Mouse (Mus musculus) stomach, embryonic 15.5 days (tissue): ENCODE measurements around the gene Fn3k. TPM values are rescaled to one million over a fixed set of nuclear protein-coding genes. Genes with fewer than 3 reads are reported as not detected.
A peak's percentile ranks its signal among the peaks of the same experiment; 100 is the strongest.

Source experiments
- ATAC-seq: fragments of 200-750 bp; cut with Nextera tagmentation; 2 replicates; pipeline ENCODE4 v1.8.0; 2017; ENCODE audit warnings: low read depth, moderate number of reproducible peaks, moderate TSS enrichment; ENCODE audit not compliant: insufficient read depth, low FRiP score
- H3K27ac ChIP-seq: fragments of 300-500 bp; sonication (generic); 2 replicates; pipeline ENCODE4 v1.5.1; 2015; ENCODE audit warnings: mild to moderate bottlenecking, inconsistent platforms
- H3K27me3 ChIP-seq: fragments of 300-500 bp; sonication (generic); replicated peaks from 2 replicates; pipeline ENCODE4 v1.6.1; 2015; ENCODE audit warnings: inconsistent platforms
- H3K36me3 ChIP-seq: fragments of 300-500 bp; sonication (generic); 2 replicates; pipeline ENCODE4 v1.6.1; 2015; ENCODE audit warnings: inconsistent platforms
- H3K4me1 ChIP-seq: fragments of 300-500 bp; sonication (generic); 2 replicates; pipeline ENCODE4 v1.6.1; 2015; ENCODE audit warnings: inconsistent platforms
- H3K4me2 ChIP-seq: fragments of 300-500 bp; sonication (generic); 2 replicates; pipeline ENCODE4 v1.6.1; 2015; ENCODE audit warnings: mild to moderate bottlenecking, inconsistent platforms
- H3K4me3 ChIP-seq: fragments of 300-500 bp; sonication (generic); replicated peaks from 2 replicates; pipeline ENCODE4 v1.5.1; 2015; ENCODE audit warnings: inconsistent platforms
- H3K9ac ChIP-seq: fragments of 300-500 bp; sonication (generic); 2 replicates; pipeline ENCODE4 v1.6.1; 2015; ENCODE audit warnings: inconsistent platforms
- H3K9me3 ChIP-seq: fragments of 300-500 bp; sonication (generic); 2 replicates; pipeline ENCODE4 v1.6.1; 2016; ENCODE audit warnings: inconsistent platforms
- WGBS: fragments of 180-500 bp; shearing (Covaris S2); methylation state at CpG from one replicate; pipeline ENCODE4 v1.1.7; 2015; 5-methylcytosine and 5-hydroxymethylcytosine counted together
- microRNA-seq: library from miRNA; unstranded; fragments of <30 nt; microRNA quantifications from one replicate; pipeline ENCODE4, GENCODE M21; 2016
- polyA plus RNA-seq: library from polyadenylated mRNA; unstranded; fragments of >200 nt; fragmentation: Nextera tagmentation; extraction: Ambion mirVana; gene quantifications from 2 replicates; pipeline ENCODE4 v1.2.1, GENCODE M21; 2015

Fn3k gene
- polyA plus RNA-seq, 1 experiment from 2014 or later = 3.6 TPM

GRCm38 (mm10) chr11:121474831-121475230 lies 40.1 kb downstream of the Fn3k start:
- H3K4me3 ChIP-seq = no peak overlapping the region
- H3K4me2 ChIP-seq = no peak overlapping the region
- H3K27me3 ChIP-seq = no peaks in the 10 kb centered on the region
- ATAC-seq = no peak
- WGBS = 79% methylated on average over 3 of the region's 3 CpGs
- no peak overlapping the region for H3K9ac ChIP-seq
- H3K27ac ChIP-seq = no peak overlapping the region
- H3K4me1 ChIP-seq = no peaks in the 10 kb centered on the region
- peaks cover 11% of the 10 kb centered on the region; the same call in 1 of the 2 replicates for H3K36me3 ChIP-seq
- no peaks in the 10 kb centered on the region for H3K9me3 ChIP-seq

GRCm38 (mm10) chr11:121475699-121476415 lies 41.1 kb downstream of the Fn3k start:
- Histone ChIP-seq H3K4me1 (no peaks in the 10 kb centered on the region), H3K4me2 (no peak overlapping the region), H3K36me3 (peaks cover 11% of the 10 kb centered on the region; the same call in 1 of the 2 replicates), H3K27ac (no peak overlapping the region), H3K9me3 (no peaks in the 10 kb centered on the region), H3K27me3 (no peaks in the 10 kb centered on the region), H3K4me3 (no peak overlapping the region), H3K9ac (no peak overlapping the region)
- no peak for ATAC-seq
- WGBS = 32% methylated on average over 9 of the region's 9 CpGs

- Histone ChIP-seq H3K9me3 (no peaks in the 10 kb centered on the region), H3K27ac (peak overlapping the region; percentile 63), H3K4me3 (no peak overlapping the region), H3K9ac (no peak overlapping the region), H3K4me2 (no peak overlapping the region), H3K4me1 (no peaks in the 10 kb centered on the region), H3K27me3 (no peaks in the 10 kb centered on the region), H3K36me3 (peaks cover 11% of the 10 kb centered on the region; the same call in 1 of the 2 replicates)
- ATAC-seq = no peak
- WGBS = 82% methylated on average over 15 of the region's 15 CpGs
Observed at GRCm38 (mm10) chr11:121479476-121480203, 44.9 kb downstream of the Fn3k start.

- no peak for ATAC-seq
- H3K27ac ChIP-seq = no peak overlapping the region
Observed at GRCm38 (mm10) chr11:121481129-121481528, 46.4 kb downstream of the Fn3k start.

GRCm38 (mm10) chr11:121485882-121486281 lies 51.2 kb downstream of the Fn3k start:
- Histone ChIP-seq H3K27ac (peak overlapping the region; percentile 35; the same call in 1 of the 2 replicates), H3K36me3 (no peaks in the 10 kb centered on the region), H3K4me1 (no peaks in the 10 kb centered on the region), H3K9ac (no peak overlapping the region), H3K4me2 (no peak overlapping the region), H3K4me3 (no peak overlapping the region), H3K27me3 (no peaks in the 10 kb centered on the region), H3K9me3 (no peaks in the 10 kb centered on the region)
- WGBS = 69% methylated on average over 9 of the region's 9 CpGs
- ATAC-seq = no peak

More at GRCm38 (mm10) chr11:121481129-121481528, 46.4 kb downstream of the Fn3k start:
- Histone ChIP-seq H3K27me3 (no peaks in the 10 kb centered on the region), H3K4me1 (no peaks in the 10 kb centered on the region), H3K36me3 (peaks cover 9% of the 10 kb centered on the region; the same call in 1 of the 2 replicates), H3K9ac (no peak overlapping the region), H3K4me3 (no peak overlapping the region), H3K9me3 (no peaks in the 10 kb centered on the region), H3K4me2 (no peak overlapping the region)
- WGBS = 72% methylated on average over 2 of the region's 2 CpGs

GRCm38 (mm10) chr11:121490651-121491050 lies 55.9 kb downstream of the Fn3k start:
- Histone ChIP-seq H3K27me3 (no peaks in the 10 kb centered on the region), H3K36me3 (peaks cover 3% of the 10 kb centered on the region; the same call in 1 of the 2 replicates), H3K4me3 (no peak overlapping the region), H3K4me1 (no peaks in the 10 kb centered on the region), H3K4me2 (no peak overlapping the region), H3K9ac (no peak overlapping the region), H3K27ac (no peak overlapping the region), H3K9me3 (no peaks in the 10 kb centered on the region)
- ATAC-seq = no peak

Small RNAs within 50 kb of the gene (microRNA-seq; reads per million reads assigned to microRNA genes)
- not detected for gene Mir7236

Other genes with a start within 250 kb of the Fn3k start
- 8.1 and 9.2 TPM in 2 replicates for gene Hexdc, start 230.5 kb upstream of the Fn3k start, polyA plus RNA-seq
- 30.4 and 30.5 TPM in 2 replicates for gene Ogfod3, start 230.2 kb upstream of the Fn3k start, polyA plus RNA-seq
- gene Cybc1, start 205.6 kb upstream of the Fn3k start, polyA plus RNA-seq = 32.5 and 34.6 TPM in 2 replicates
- gene Narf, start 197.7 kb upstream of the Fn3k start, polyA plus RNA-seq = 45.6 and 52.0 TPM in 2 replicates
- 8.6 and 9.8 TPM in 2 replicates for gene Foxk2, start 174.9 kb upstream of the Fn3k start, polyA plus RNA-seq
- 79.6 and 82.9 TPM in 2 replicates for gene Wdr45b, start 80.5 kb upstream of the Fn3k start, polyA plus RNA-seq
- gene Rab40b, start 46.7 kb upstream of the Fn3k start, polyA plus RNA-seq = 7.1 and 7.6 TPM in 2 replicates
- gene Fn3krp, start 13.5 kb upstream of the Fn3k start, polyA plus RNA-seq = 7.8 and 9.9 TPM in 2 replicates
- 34.6 and 38.7 TPM in 2 replicates for gene Tbcd, start 17.0 kb downstream of the Fn3k start, polyA plus RNA-seq
- 7.0 and 10.9 TPM in 2 replicates for gene Zfp750, start 84.4 kb downstream of the Fn3k start, polyA plus RNA-seq
- 8.1 and 8.4 TPM in 2 replicates for gene B3gntl1, start 238.2 kb downstream of the Fn3k start, polyA plus RNA-seq